Mouse (Mus musculus) CH12.LX (cell line): ENCODE measurements at regions not wholly inside any gene's neighbourhood (a gene's known extent, or its start where the extent isn't known, plus 50 kb on each side); places are given as distances from the start of the nearest gene placed in this dataset.

ENCODE experiments used
- CTCF ChIP-seq, 2 experiments: IDR thresholded peaks in 1 of 2; conservative IDR thresholded peaks in 1 of 2; 2 replicates each; pipeline ENCODE4 v1.5.1; 2011 to 2012; ENCODE audit warnings: low read depth in 2 of 2, low read length in 2 of 2, improper control_type of control experiment in 1 of 2, inconsistent platforms in 1 of 2, mild to moderate bottlenecking in 1 of 2, moderate library complexity in 1 of 2
- MAFK ChIP-seq: IDR thresholded peaks from 2 replicates; pipeline ENCODE4 v1.6.1; 2011; ENCODE audit warnings: low read length, improper control_type of control experiment; ENCODE audit not compliant: insufficient replicate concordance
- MXI1 ChIP-seq: IDR thresholded peaks from 2 replicates; pipeline ENCODE4 v1.6.1; 2011; ENCODE audit warnings: mild to moderate bottlenecking, low read depth, low read length, improper control_type of control experiment
- RAD21 ChIP-seq: IDR thresholded peaks from 2 replicates; pipeline ENCODE4 v1.6.1; 2011; ENCODE audit warnings: low read depth, mild to moderate bottlenecking, low read length, improper control_type of control experiment, moderate library complexity

DNA sequence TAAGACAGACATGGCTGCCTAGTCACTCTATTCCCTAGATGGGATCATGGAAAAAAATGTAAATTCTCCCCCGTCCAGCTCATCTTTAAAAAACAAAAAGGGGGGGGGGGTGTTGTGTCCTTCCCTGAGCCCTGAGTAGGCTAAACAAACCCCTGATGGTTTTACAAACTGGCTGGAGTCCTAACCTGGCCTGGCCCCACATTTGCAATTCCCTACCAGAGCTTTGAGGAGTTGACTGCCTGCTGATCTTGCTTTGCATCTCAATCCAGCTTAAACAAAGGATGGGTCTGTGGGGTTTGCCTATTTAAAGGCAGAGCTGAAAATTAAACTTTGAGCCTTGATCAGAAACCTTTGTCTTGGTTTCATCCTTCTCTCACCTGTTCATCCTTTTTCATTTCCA, 873.3 kb downstream of the Bcl11a start:
- TF ChIP-seq MXI1 (no peak), CTCF (conservative IDR thresholded peaks at IDR 0.05 in 1 of 2, IDR thresholded peaks at IDR 0.05 in 1 of 2; ENCODE audit: low read depth in 2 of 2, low read length in 2 of 2) (no peak), MAFK (no peak), RAD21 (no peak)
